Mouse (Mus musculus) adipocyte (in vitro differentiated cells): ENCODE results near the gene Dars.
A peak's percentile ranks its signal among the peaks of the same experiment; 100 is the strongest.

Experiments used
- DNase-seq: peaks from one replicate; pipeline ENCODE4 v3.0.0-alpha.2; 2016; ENCODE audit warnings: low spot score

Gene Dars

DNA sequence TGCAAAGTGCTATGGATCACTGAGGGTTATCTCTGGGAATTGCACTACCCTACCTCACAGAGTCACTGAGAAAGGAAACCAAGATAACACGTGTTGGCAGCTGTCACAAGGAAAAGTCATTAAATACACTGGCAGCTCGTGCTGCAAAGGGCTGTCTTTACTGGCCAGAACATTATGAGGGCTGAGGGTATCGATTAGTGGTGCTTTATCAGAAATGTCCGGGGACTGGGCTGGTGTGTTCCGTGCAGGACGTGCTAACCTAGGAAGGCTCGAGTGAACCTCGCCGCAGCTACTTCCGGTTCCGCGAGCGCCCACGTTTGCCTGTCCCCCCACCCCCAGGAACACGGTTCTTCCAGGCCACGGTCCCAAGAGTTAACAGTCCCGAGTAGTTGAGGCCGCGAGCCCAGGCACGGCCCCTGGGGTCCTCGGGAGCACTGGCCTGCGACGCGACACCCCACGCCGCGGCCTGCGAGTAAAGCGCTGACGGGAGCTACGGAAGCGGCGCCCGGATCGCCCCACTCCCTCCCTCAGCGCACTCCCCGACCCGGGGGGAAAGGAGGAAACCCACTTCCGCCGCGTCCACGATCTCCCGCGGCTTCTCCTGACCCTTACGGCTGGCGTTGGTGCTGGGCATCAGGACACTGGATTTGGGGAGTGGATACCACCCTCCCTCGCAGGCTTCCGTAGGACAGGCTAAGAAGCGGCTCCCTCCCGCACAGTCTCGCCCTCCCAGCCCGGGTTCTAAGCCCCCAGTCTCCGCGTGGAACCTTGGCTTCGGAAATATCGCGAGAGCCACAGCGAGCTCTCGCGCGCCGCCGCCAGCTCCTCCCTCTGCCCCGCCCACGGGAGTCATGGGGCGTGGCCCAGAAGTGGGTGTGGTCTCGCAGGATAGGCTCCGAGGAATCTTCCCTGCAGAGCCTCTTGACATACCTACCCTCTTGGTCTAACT lies at the start of gene Dars:
Gene Dars, minus strand, starts transcription at position 785 of the 949 bp plus-strand sequence.
- DNase-seq: peak; percentile 92

DNA sequence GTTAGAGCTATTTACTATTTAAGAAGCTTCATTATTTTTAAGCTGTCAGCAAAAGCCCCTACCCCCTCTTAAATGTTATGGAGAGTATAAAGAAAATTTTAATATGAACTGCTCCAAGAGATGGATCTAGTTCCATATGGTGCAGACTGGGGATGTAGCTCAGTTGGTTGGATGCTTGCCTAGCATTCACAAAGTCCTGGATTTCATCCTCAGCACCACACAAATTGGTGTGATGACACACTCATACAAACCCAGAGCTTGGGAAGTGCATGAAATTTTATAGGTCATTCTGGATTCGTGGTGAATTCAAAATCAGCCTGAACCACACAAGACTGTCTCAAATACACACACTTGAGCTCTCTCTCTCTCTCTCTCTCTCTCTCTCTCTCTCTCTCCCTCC lies 49.7 kb upstream of the Dars start:
- no peak for DNase-seq

DNA sequence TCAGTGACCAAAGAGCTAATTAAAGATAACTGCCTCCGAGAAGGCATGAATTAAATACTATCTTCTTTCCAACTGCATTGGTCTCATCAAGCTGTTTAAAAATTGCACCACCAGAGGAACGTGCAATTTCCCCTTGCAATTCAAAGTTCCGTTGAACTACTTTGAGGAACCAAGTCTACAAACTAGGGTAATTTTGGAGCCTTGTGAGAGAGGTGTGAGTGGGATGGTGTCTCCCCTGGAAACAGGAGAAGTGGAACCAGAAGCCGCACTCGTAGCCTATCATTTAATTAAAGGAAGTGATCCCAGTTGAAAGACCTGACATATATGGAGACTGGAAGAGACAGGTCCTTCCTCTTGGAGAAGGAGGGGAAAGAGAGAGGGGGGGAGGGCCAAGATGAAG lies 46.3 kb upstream of the Dars start:
- DNase-seq: no peak

DNA sequence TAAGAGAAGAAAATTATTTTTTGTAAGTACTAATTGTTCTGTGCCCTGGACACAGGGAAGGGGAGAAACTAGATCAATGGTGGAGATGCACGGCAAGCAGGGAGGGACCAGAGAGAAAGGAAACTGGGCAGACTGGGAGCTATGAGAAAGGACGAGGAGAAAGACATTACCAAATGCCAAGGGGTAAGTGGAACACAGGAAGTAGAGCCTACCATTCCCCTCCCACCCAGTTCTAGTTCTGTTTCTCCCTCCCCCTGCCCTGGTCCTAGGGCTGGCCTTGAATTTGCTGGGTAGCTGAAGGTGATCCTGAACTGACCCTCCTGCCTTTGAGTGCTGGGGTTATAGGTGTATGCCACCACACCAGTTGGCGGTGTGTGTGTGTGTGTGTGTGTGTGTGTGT lies 45.2 kb upstream of the Dars start:
- no peak for DNase-seq

DNA sequence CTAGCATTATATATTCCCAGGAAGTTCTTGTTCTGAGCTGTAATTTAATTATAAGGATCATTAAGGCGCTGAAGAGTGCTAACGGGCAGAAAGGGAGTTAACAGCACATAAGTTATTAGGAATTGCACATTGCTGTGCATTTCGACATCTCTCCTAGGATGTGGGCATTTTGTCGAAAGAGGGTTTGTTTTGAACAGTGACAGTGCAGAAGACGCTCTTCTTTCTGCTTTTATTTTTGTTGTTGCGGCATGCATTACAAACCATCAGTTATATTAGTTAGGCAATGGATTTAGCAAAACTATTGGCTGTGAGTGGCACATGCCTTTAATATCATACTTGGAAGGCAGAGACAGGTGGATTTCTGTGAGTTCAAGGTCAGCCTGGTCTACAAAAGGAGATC lies 43.6 kb upstream of the Dars start:
- no peak for DNase-seq

DNA sequence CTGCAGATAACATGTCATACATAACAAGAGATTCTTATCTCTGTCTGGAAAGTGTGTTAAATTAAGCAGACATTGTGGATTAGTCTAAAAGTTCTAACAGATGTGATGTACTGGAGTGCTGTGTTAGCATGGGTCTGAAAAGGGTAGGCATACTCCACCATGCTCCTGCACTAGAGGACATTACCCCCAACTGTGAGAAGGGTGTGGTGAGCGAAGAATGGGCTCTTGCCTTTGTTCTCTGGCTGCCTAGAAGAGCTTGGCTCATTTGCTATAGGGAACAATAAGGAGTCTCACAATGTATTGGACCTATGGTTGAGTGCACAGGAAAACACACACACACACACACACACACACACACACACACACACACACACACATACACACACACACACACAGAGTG lies 42.3 kb upstream of the Dars start:
- DNase-seq: no peak

DNA sequence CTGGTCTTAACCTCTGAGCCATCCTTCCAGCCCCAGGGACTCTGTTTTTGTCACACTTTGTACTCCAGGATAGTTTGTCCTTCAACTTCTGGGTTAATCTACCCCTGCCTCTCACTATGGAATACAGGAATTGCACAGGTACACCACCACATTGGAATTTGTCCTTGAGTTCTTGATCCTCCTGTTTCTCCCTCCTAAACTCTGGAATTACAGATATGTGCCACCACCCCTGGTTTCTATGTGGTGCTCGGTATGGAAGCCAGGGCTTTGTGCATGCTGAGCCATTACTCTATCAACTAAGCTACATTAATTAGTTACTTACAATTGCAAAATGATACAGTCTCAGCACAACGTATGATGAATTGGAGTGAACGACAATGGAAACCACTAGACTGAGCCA lies 41.8 kb upstream of the Dars start:
- DNase-seq: no peak

DNA sequence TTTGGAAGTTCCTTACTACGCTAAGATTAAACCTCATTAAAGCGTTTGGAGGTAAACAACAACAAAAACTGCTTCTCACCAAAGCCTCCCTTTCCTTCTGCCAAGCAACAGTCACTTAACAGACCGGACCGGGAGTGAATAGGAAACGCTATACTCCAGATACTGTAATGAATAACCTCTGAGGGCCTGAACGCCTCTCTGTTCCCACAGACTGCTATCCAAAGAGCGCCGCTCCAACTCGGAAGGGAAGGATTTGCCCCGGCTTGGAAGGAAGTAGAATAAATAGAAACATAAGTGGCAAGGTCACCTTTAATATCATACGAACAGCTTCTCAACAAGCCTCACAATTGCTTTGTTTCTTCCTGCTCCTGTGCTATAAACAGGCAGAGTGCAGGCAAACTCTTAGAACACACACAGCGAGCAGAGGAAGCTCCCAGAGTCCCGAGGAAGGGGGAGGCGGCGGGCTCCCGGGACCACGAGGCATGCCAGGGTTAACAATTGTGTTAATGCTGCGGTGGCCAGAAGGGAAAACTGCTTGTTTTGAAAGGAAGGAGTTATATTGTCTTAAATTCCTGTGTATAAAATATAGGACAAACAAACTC lies 39.8 kb upstream of the Dars start:
- DNase-seq: no peak

DNA sequence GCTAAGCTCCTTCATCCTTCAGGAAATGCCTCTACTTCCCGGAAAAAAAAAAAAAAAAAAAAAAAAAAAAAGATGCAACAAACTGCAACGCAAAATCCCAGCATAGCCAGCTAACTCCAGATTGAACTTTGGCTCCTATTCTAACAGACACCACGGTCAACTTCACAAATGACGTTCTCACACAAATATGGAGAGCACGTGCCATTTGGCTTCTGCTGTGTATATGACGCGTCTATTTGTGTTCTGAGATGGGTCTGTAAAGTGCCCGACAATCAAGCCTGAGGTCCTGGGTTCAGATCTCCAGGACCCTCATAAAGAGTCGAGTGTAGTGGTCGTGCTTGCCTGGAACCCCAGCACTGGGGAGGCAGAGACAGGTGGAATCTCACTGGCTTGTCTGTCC lies 39.1 kb upstream of the Dars start:
- DNase-seq: no peak

DNA sequence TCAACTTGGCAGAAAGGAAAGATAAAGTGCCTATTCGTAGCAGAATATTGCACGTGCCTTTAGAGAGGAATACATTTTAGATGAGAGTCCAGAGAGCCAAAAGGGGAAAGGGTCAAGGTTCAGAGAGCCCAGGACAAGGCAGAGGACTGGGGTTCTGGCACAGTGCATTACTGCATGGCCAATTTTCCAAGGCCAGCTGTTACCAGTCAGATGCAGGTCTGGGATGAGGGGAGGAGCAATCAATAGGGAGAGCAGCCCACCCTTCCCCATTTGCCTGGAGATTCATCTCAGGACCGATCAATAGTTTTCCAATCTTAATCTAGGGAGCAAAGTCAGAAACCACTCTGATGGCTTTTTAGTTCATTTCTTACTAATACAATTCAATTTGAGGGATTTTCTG lies 35.0 kb upstream of the Dars start:
- no peak for DNase-seq

DNA sequence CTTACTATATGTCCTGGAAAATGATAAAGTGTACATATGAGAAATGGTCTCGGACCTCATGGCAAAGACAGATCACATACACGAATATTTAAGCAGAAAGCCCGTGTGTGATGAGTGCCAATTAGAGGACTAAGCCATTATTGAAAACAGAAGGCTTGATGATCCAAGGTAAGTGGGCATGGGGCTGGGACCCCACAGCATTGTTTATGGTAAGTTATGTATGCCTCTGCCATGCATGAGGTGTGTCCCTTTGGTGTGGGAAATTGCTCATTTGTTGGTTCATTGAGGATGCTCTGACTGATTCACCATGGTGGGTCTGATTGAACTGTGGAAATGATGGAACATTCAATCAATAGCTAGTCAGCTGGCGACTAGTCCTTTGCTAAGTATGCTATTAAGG lies 34.0 kb upstream of the Dars start:
- DNase-seq: no peak

DNA sequence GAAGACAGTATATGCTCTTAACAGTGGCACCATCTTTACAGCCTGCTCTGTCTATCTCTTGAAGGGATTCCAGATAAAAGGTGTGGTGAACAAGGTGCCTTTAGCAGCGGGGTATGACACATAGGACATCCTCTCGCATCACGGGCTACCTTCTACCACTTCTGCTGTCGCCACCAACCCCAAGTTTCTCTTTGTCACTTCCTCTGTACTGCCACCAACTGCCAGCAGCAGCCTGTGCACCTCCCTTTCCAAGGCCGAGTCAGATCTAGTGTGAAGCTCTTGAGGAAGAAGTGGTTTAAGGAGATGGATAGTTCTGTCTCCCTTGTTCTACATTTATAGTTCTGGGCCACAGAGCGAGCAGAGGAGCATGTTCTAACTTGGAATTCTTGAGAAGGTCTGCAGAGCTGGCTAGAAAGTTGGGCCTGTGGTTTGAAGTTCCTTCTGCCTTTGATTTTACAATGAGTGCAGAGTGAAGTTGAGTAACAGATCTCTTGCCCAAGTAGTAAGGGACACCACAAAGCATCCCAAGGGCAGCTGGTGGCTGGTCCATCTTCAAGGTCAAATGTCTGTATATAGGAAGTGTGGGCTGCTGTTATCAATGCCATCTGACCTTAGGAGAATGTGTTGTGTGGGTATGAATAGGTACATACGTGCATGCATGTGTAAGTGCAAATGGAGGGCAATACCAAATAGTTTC lies 30.2 kb upstream of the Dars start:
- no peak for DNase-seq

DNA sequence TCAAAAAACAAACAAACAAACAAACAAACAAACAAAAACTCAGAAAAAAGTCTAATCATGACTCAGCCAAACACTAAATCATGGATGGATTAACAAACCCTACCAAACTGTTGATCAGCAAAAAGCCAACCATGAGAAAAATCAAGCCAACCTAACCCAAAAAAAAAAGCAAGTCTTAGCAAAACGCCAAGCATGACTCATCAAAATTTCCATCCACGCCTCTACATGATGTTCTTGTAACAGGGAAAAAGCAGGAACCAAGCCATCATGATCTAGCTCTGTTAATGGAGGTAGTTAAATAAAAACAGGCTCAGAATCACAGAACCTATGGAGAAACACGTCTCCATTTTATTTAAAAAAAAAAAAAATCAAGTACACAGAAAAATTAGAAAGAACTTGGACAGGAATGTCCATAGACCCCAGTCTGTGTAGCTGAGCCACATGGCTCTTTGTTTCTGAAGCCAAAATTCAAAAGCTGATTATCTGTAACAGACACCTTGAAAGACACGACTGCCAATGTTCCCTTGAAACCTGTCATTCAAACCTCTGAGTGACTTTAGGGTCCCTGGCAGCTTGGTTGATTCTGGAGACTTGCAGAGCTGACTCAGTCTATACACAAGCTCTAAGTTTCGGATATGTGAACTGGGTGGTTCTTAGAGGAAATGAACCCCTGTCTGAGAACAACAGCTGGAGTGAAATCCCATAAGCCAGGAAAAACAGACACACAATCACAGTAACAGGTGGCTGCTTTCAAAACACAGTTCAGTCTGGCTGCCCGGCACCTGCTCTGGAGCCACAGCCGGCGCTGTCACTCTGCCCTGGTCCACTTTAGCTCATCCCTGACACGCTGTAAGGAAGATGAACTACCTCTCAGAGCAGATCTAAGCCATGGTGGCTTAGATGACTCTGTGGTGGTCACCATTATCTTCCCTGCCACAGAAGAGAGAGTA lies 27.0 kb upstream of the Dars start:
- peak; percentile 49 for DNase-seq

DNA sequence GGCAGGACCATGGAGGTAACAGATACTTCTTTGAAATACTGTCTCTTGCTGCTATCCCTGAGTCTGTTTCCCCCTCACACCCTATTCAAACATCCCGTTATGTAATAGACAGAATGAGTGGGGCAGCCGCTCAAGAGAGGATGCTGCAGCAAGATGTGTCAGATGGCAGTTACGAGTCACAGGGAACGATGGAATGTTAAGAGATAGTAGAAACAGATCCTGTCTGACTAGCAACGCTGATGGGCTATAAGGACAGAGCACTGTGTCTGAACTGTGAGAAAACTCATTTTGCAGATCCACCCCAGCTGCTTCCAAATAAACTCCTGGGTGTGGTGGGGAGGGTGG lies 23.9 kb upstream of the Dars start:
- no peak for DNase-seq

DNA sequence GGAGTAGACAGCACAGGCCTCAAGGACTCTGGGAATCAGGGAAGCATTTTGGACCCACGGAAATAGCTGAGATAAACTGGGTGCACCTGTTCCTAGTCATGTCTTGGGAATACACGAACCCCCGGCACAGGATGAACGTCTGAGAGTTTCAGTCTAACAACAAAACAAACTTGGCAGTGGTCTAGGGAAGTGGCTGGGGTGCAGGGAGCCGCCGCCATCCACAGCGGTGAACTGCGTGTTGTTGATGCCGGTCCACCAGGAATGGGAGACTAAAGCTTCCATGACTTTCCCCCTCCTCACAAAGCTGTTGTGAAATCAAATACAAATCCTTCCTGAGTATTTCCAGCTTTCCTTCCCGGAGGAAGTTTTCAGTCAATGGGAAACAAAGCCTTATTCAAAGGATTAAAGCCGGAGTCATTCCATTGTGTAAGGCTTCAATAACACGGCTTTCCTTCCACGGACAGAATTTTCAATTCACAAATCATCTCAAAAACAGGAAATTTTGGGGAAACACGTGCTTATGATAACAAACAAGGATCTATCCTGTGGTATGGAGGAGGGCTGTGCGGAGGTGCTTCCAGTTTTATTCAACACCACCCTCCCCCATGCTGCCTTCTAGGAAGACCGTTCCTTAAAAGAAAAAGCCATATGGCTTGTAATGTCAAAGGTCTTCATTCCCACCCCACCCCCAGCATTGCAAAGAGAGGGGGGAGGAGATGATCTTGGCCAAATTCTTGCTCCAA lies 23.4 kb upstream of the Dars start:
- no peak for DNase-seq

DNA sequence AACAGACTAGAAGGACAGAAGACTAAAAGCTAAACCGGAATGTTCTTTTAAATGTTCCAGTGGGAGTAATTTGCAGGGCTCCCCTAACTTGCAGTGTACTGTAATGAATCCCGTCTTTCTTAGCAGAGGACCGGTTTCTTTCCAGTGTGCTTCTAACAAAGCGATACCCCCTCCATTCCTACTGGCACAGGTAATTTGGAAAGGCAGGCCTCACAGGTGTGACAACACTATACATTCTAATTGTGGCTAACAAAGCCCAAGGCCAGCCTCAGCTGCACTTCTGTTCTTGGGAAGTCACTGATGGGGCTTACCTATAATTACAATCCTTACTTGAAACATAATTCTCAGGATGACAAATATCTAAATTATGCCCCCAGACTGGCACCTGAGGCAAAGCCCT lies 22.4 kb upstream of the Dars start:
- no peak for DNase-seq

DNA sequence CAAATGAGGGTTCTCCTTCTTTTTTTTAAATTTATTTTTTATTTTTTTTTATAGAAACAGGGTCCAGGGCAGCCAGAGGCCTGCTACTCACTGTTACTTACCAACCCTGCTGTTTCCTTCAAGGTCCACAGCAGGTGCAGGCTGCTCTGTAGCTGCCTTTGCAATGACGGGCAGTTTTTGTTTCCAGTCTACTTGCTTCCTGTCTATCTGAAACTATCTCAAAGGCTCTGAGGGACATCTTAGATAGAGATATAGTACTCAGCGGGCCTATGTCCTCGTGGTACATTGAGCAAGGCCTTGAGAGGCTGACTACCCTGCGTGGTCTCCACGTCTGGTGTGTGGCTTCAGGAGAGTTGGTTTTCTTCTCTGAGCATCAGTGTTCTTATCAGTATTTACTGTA lies 21.4 kb upstream of the Dars start:
- no peak for DNase-seq

DNA sequence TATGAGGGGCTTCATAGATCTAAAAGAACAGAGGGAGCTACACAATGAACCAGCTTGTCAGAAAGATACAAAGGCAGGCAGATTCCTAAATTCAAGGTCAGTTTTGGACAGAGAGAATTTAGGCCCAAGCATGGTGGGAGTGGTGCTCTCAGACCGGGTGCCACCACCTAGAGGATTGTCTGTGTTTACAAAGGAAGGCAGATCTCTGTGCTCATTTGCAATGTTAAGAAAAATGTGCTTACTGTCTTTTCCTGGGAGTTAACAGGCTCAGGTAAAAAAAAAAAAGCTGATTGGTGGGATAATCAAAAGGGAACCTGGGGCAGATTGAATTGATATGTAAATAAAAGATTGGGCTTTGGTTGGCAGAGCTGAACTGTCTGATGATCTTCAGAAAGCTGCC lies 20.1 kb upstream of the Dars start:
- no peak for DNase-seq

DNA sequence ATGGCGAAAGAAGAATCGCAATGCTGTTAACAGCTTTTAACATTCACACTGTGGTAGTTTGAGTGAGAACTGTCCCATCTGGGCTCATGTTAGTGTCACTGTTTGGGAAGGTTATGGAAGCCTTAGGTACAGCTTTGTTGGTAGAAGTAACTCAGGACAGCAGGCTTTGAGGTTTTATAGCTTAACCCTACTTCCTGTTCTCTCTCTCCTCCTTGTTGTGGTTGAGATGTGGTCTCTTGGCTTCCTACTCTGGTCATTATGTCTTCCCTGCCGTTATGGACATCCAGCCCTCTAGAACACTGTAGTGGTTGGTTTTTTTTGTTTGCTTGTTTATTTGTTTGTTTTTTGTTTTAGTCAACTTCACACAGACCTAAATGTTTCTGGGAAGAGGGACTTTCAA lies 18.8 kb upstream of the Dars start:
- no peak for DNase-seq

DNA sequence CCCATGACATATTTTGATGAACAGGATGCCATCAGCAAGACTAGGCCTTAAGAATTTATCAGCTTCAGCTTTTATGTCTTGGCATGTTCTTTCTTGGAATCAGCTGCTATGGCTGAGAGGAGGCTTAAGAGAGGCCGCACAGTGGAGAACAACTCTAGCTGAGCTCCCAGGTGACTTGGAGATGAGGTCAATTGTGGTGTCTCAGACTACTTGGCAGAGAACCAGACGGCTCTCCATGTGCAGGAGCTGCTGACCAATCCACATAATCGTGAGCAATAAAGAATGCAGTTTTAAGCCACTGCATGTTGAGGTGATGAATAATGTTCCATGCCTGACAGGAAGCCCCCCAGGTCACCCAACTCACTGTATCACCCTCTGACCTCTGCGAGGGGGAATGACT lies 18.4 kb upstream of the Dars start:
- no peak for DNase-seq

DNA sequence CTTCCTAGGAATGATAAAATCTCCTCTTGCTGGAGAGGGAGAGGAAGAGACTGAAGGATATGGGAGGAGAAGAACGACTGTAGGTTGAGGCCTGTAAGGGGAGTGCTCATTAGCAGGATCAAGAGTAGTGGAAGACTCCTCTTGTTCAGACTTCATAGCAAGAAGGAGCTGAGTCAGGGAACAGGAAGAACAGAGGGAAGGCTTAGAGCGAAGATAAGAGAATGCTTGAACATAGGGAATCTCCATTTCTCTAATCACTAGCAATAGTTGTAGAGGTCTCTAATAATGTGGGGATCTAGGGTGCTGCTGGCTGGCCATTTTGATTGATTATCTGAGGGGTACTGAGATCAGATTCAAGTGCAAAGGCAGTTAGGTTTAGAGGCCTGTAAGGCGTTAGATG lies 7.8 kb upstream of the Dars start:
- DNase-seq: no peak

DNA sequence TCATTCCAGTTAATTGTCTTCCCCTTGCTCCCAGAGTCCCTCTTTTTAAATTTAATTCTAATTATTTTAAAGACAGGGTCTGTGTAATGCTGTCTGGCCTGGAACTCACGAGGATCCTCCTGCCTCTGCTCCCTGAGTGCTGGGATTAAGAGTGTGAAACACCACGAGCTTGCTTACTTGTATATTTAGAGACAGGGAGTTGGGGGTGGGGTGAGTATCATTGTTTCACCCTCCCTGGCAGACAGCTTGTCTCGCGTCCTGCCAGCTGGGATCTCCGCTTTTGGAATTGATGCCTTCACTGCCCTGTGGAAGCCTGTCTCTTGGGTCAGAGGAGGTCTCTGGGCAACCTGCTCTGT lies 343 bp upstream of the Dars start:
- no peak for DNase-seq
